Mouse (Mus musculus): ENCODE measurements around the gene Gtf3c3. TPM values are rescaled to one million over a fixed set of nuclear protein-coding genes. Genes with fewer than 3 reads are reported as not detected.

Gene Gtf3c3
- polyA plus RNA-seq (2012; rRNA removed) (3.1 and 3.9 TPM in 2 replicates), polyA plus RNA-seq (2014; fragmentation: Nextera tagmentation; extraction: Ambion mirVana) (5.6 and 7.3 TPM in 2 replicates)

GRCm38 (mm10) chr1:54438340-54439079 is at the start of gene Gtf3c3:
Gene Gtf3c3 (minus strand): TSS chr1:54438971.
- WGBS (ENCODE audit: insufficient replicate concordance): 4% methylated on average over 38 of the region's 39 CpGs
- TF ChIP-seq CTCF (IDR thresholded peaks at IDR 0.05; ENCODE audit: low read depth) (no peak), EP300 (IDR thresholded peaks at IDR 0.05; ENCODE audit: low read depth) (no peak)
- DNase-seq (ENCODE audit: low read depth in 3 of 3, low spot score in 3 of 3) (peak; percentile 51 to 53 (median 52)), ATAC-seq (ENCODE audit: insufficient read depth) (peak; percentile 96)
- Histone ChIP-seq H3K4me3 (ENCODE audit: insufficient read depth in 1 of 2, low read depth in 2 of 2, low read length in 2 of 2) (peak within 1 kb of the TSS; percentile 86 to 93), H3K4me2 (ENCODE audit: low read depth) (peak within 1 kb of the TSS; percentile 74), H3K4me1 (replicated peaks; ENCODE audit: control insufficient read depth in 2 of 2, insufficient read depth in 2 of 2, low read length in 1 of 2) (no peaks in the 10 kb centered on the region), H3K36me3 (replicated peaks; ENCODE audit: control insufficient read depth, insufficient read depth, low read depth) (no peaks in the 10 kb centered on the region; the same call in 1 of the 2 replicates), H3K9me3 (ENCODE audit: control insufficient read depth, low read length) (no peaks in the 10 kb centered on the region), H3K9ac (replicated peaks) (peak within 1 kb of the TSS; percentile 89), H3K27me3 (ENCODE audit: control insufficient read depth, insufficient read depth, low read length) (no peaks in the 10 kb centered on the region), H3K27ac (no peak within 1 kb of the TSS)

- Histone ChIP-seq H3K4me1 (replicated peaks; ENCODE audit: control insufficient read depth in 2 of 2, insufficient read depth in 2 of 2, low read length in 1 of 2) (no peaks in the 10 kb centered on the region), H3K27ac (no peak overlapping the region), H3K27me3 (ENCODE audit: control insufficient read depth, insufficient read depth, low read length) (no peaks in the 10 kb centered on the region), H3K4me3 (ENCODE audit: insufficient read depth in 1 of 2, low read depth in 2 of 2, low read length in 2 of 2) (no peak overlapping the region), H3K9me3 (ENCODE audit: control insufficient read depth, low read length) (no peaks in the 10 kb centered on the region), H3K9ac (replicated peaks) (no peak overlapping the region), H3K36me3 (replicated peaks; ENCODE audit: control insufficient read depth, insufficient read depth, low read depth) (no peaks in the 10 kb centered on the region), H3K4me2 (ENCODE audit: low read depth) (no peak overlapping the region)
- 80% methylated on average over 3 of the region's 3 CpGs for WGBS (ENCODE audit: insufficient replicate concordance)
- ATAC-seq (ENCODE audit: insufficient read depth) (no peak), DNase-seq (ENCODE audit: low read depth in 3 of 3, low spot score in 3 of 3) (no peak)
- TF ChIP-seq CTCF (IDR thresholded peaks at IDR 0.05; ENCODE audit: low read depth) (no peak), EP300 (IDR thresholded peaks at IDR 0.05; ENCODE audit: low read depth) (no peak)
Measured at GRCm38 (mm10) chr1:54484744-54485420, 46.1 kb upstream of the Gtf3c3 start.

GRCm38 (mm10) chr1:54480491-54480890 is 41.7 kb upstream of the Gtf3c3 start:
- no peaks in the 10 kb centered on the region for H3K9me3 ChIP-seq (ENCODE audit: control insufficient read depth, low read length)
- H3K27me3 ChIP-seq (ENCODE audit: control insufficient read depth, insufficient read depth, low read length): no peaks in the 10 kb centered on the region
- TF ChIP-seq CTCF (IDR thresholded peaks at IDR 0.05; ENCODE audit: low read depth) (no peak), EP300 (IDR thresholded peaks at IDR 0.05; ENCODE audit: low read depth) (no peak)
- H3K9ac ChIP-seq (replicated peaks): no peak overlapping the region
- DNase-seq (ENCODE audit: low read depth in 3 of 3, low spot score in 3 of 3): no peak
- WGBS (ENCODE audit: insufficient replicate concordance): 70% methylated on average over 12 of the region's 12 CpGs
- ATAC-seq (ENCODE audit: insufficient read depth): no peak
- H3K4me1 ChIP-seq (replicated peaks; ENCODE audit: control insufficient read depth in 2 of 2, insufficient read depth in 2 of 2, low read length in 1 of 2): no peaks in the 10 kb centered on the region
- no peak overlapping the region for H3K4me2 ChIP-seq (ENCODE audit: low read depth)
- no peaks in the 10 kb centered on the region for H3K36me3 ChIP-seq (replicated peaks; ENCODE audit: control insufficient read depth, insufficient read depth, low read depth)
- H3K4me3 ChIP-seq (ENCODE audit: insufficient read depth in 1 of 2, low read depth in 2 of 2, low read length in 2 of 2): no peak overlapping the region
- H3K27ac ChIP-seq: no peak overlapping the region

GRCm38 (mm10) chr1:54468662-54469061 is 29.9 kb upstream of the Gtf3c3 start:
- Histone ChIP-seq H3K27me3 (ENCODE audit: control insufficient read depth, insufficient read depth, low read length) (no peaks in the 10 kb centered on the region), H3K4me1 (replicated peaks; ENCODE audit: control insufficient read depth in 2 of 2, insufficient read depth in 2 of 2, low read length in 1 of 2) (no peaks in the 10 kb centered on the region), H3K36me3 (replicated peaks; ENCODE audit: control insufficient read depth, insufficient read depth, low read depth) (no peaks in the 10 kb centered on the region), H3K9ac (replicated peaks) (no peak overlapping the region), H3K4me2 (ENCODE audit: low read depth) (no peak overlapping the region), H3K9me3 (ENCODE audit: control insufficient read depth, low read length) (no peaks in the 10 kb centered on the region), H3K27ac (no peak overlapping the region), H3K4me3 (ENCODE audit: insufficient read depth in 1 of 2, low read depth in 2 of 2, low read length in 2 of 2) (no peak overlapping the region)
- ATAC-seq (ENCODE audit: insufficient read depth) (no peak), DNase-seq (ENCODE audit: low read depth in 3 of 3, low spot score in 3 of 3) (no peak)
- TF ChIP-seq CTCF (IDR thresholded peaks at IDR 0.05; ENCODE audit: low read depth): no peak

- DNase-seq (ENCODE audit: low read depth in 3 of 3, low spot score in 3 of 3) (no peak), ATAC-seq (ENCODE audit: insufficient read depth) (no peak)
- Histone ChIP-seq H3K4me3 (ENCODE audit: insufficient read depth in 1 of 2, low read depth in 2 of 2, low read length in 2 of 2) (no peak overlapping the region), H3K4me2 (ENCODE audit: low read depth) (no peak overlapping the region), H3K4me1 (replicated peaks; ENCODE audit: control insufficient read depth in 2 of 2, insufficient read depth in 2 of 2, low read length in 1 of 2) (no peaks in the 10 kb centered on the region), H3K27me3 (ENCODE audit: control insufficient read depth, insufficient read depth, low read length) (no peaks in the 10 kb centered on the region), H3K36me3 (replicated peaks; ENCODE audit: control insufficient read depth, insufficient read depth, low read depth) (no peaks in the 10 kb centered on the region), H3K9ac (replicated peaks) (no peak overlapping the region), H3K9me3 (ENCODE audit: control insufficient read depth, low read length) (no peaks in the 10 kb centered on the region), H3K27ac (no peak overlapping the region)
- TF ChIP-seq EP300 (IDR thresholded peaks at IDR 0.05; ENCODE audit: low read depth) (no peak), CTCF (IDR thresholded peaks at IDR 0.05; ENCODE audit: low read depth) (no peak)
- 65% methylated on average over 1 of the region's 1 CpGs for WGBS (ENCODE audit: insufficient replicate concordance)
Measured at GRCm38 (mm10) chr1:54467366-54467765, 28.6 kb upstream of the Gtf3c3 start.
